Mouse (Mus musculus) Patski (cell line): Measurements from ENCODE around the gene Pdk1. TPM values are rescaled to one million over a fixed set of nuclear protein-coding genes. Genes with fewer than 3 reads are reported as not detected.
"Not testable (repeated sequence)": the region's sequence is repeated elsewhere in the genome, so short reads cannot be mapped to it uniquely, and the experiment has no call there.

ENCODE experiments used
- ATAC-seq: fragments of 100-300 bp; one replicate; pipeline ENCODE4 v1.8.0; 2021
- CTCF ChIA-PET: fragments of 350-600 bp; sonication (Branson Sonifier 250); formaldehyde crosslinking; loops from one replicate; lab custom pipeline; 2022; ENCODE audit warnings: inconsistent platforms; lab: Charles Lee
- POLR2A ChIA-PET: fragments of 350-600 bp; sonication (Branson Sonifier 250); formaldehyde crosslinking; loops from one replicate; lab custom pipeline; 2022; ENCODE audit warnings: antibody characterized with exemption, inconsistent platforms; lab: Charles Lee
- DNase-seq: peaks from one replicate; pipeline ENCODE4 v3.0.0-alpha.2; 2011; ENCODE audit warnings: low read depth, low spot score
- H3K27me3 ChIP-seq: fragments of 371-371 bp; one replicate; pipeline ENCODE4 v1.5.1; 2021
- CTCF ChIP-seq: fragments of 100-300 bp; IDR thresholded peaks from one replicate; pipeline ENCODE4 v1.5.1; 2021
- in situ Hi-C: fragments of 300-500 bp; cut with MboI; formaldehyde crosslinking; loops from 3 replicates; pipeline ENCODE4 v1.11.1; 2018; ENCODE audit warnings: low pct_unique_long_range_greater_than_20kb, mixed read lengths
- polyA plus RNA-seq: library from polyadenylated mRNA; unstranded; gene quantifications from one replicate; pipeline ENCODE4 v1.2.3, GENCODE M21; 2021

The Pdk1 gene
- polyA plus RNA-seq, 1 experiment from 2014 or later: 41.2 TPM

DNA sequence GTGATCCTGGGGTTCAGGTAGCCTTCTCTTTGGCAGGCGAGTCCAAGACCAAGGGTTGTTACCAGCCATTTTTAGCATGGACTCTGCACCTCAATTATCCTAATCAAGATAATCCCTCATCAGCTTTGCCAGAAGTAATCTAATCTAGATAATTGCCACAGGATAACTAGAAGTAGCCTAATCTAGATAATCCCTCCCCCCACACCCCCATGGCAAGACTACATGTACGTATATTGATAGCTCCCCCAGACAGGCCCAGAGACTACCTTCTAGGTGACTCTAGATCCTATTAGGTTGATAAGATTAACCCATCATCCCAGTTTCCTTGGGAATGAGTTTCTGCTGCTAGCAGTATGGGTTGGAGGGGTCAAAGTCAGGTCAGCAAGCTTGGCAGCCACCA lies 18.5 kb downstream of the Pdk1 start:
- no peak for ATAC-seq

GRCm38 (mm10) chr2:71892741-71893349 lies 19.8 kb downstream of the Pdk1 start:
- CTCF ChIA-PET: interaction anchor here (1.2 to 1.3 kb wide), 2 partner anchors 14 to 62 kb away, joined by 3 to 4 read pairs; no protein-coding TSS in a partner anchor
- no peak for TF ChIP-seq CTCF
- POLR2A ChIA-PET: no interaction called here
- in situ Hi-C loops: no loop called here
- no peak for DNase-seq
- ATAC-seq: no peak
- no peaks in the 10 kb centered on the region for H3K27me3 ChIP-seq

More for the DNA sequence above, 18.5 kb downstream of the Pdk1 start:
- no peak for DNase-seq
- no peaks in the 10 kb centered on the region for H3K27me3 ChIP-seq
- POLR2A ChIA-PET: interaction anchor here (0.6 kb wide), 1 partner anchor 28 kb away, joined by 3 read pairs; no protein-coding TSS in a partner anchor
- in situ Hi-C loops: no loop called here
- TF ChIP-seq CTCF: no peak
- CTCF ChIA-PET: interaction anchor here (1.3 kb wide), 1 partner anchor 13 kb away, joined by 3 read pairs; no protein-coding TSS in a partner anchor

DNA sequence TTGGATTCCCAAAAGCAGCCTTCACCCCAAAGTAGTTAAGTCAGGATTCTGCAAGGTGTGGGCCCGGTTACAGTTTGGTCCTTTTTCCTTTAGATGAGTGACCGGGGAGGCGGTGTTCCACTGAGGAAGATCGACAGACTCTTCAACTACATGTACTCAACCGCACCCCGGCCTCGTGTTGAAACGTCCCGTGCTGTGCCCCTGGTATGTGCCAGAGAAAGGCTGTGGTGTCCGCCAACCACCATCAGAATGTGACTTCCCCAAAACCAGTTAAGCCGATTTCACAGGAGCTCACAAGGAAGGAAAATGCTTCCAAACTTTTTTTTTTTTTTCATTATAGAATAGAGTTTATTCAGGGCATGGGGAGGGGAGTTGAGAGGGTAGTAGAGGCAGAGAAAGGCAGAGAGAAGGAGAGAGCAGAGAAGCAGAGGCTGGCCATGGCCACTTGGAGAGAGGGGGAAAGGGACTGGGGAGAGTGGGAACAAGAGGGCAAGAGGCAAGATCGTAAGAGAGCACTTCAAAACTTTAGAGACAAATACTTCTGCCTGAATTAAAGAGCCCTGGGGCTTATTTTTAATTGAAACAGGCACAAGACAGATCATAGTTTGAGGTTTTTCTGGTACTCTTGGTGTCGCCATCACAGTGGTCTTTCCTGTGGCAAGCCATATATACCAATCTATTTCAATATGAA lies 22.7 kb downstream of the Pdk1 start:
- ChIA-PET POLR2A (interaction anchor here (0.6 kb wide), 1 partner anchor 61 kb away, joined by 4 read pairs; no protein-coding TSS in a partner anchor), CTCF (interaction anchor here (1.3 kb wide), 1 partner anchor 60 kb away, joined by 4 read pairs; no protein-coding TSS in a partner anchor)
- in situ Hi-C loops: no loop called here
- ATAC-seq: no peak
- no peaks in the 10 kb centered on the region for H3K27me3 ChIP-seq
- no peak for DNase-seq
- no peak for TF ChIP-seq CTCF

GRCm38 (mm10) chr2:71897420-71897819 lies 24.4 kb downstream of the Pdk1 start:
- no peak for TF ChIP-seq CTCF
- DNase-seq (no peak), ATAC-seq (no peak)
- POLR2A ChIA-PET: no interaction called here
- in situ Hi-C loops: no loop called here
- CTCF ChIA-PET: interaction anchor here (0.5 to 1.6 kb wide), 3 partner anchors 22 to 135 kb away, joined by 3 to 6 read pairs (median 6); no protein-coding TSS in a partner anchor
- no peaks in the 10 kb centered on the region for H3K27me3 ChIP-seq

GRCm38 (mm10) chr2:71898335-71898856 lies 25.4 kb downstream of the Pdk1 start:
- no peak for ATAC-seq
- in situ Hi-C loops: no loop called here
- no peaks in the 10 kb centered on the region for H3K27me3 ChIP-seq
- no peak for DNase-seq
- ChIA-PET CTCF (interaction anchor here (0.7 to 1.0 kb wide), 2 partner anchors 10 to 59 kb away, joined by 3 to 4 read pairs; no protein-coding TSS in a partner anchor), POLR2A (no interaction called here)
- TF ChIP-seq CTCF: peak; percentile 75

DNA sequence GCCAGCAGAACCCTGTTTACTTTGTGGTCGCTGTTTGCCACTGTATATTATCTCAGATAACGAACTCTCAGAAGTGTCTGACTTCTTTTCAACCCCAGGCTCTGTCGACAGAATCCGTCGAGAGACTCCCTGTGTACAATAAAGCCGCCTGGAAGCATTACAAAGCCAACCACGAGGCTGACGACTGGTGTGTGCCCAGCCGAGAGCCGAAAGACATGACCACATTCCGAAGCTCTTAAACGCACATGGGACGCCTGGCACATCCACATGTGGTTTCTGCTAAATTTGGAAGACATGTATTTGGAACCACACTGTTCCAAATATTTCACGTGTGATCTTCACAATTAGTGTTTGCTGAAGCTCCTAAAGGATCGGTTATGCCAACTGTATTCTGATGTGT lies 26.9 kb downstream of the Pdk1 start:
- no peak for DNase-seq
- TF ChIP-seq CTCF: no peak
- ATAC-seq: no peak
- H3K27me3 ChIP-seq: no peaks in the 10 kb centered on the region
- in situ Hi-C loops: loop anchor here (5.0 kb wide), 2 partner anchors 57 to 127 kb away; no protein-coding TSS in a partner anchor
- CTCF ChIA-PET: interaction anchor here (1.7 to 3.0 kb wide), 2 partner anchors 45 to 56 kb away, joined by 3 to 22 read pairs; no protein-coding TSS in a partner anchor
- POLR2A ChIA-PET: no interaction called here

- H3K27me3 ChIP-seq: no peaks in the 10 kb centered on the region
- DNase-seq (no peak), ATAC-seq (no peak)
- ChIA-PET CTCF (interaction anchor here (2.6 kb wide), 1 partner anchor 14 kb away, joined by 6 read pairs; no protein-coding TSS in a partner anchor), POLR2A (no interaction called here)
- TF ChIP-seq CTCF: no peak
- in situ Hi-C loops: no loop called here
Measured at GRCm38 (mm10) chr2:71905154-71905553, 32.1 kb downstream of the Pdk1 start.

- CTCF ChIA-PET, H3K27me3 ChIP-seq, ATAC-seq, in situ Hi-C loops, DNase-seq, POLR2A ChIA-PET: not testable (repeated sequence)
Measured at GRCm38 (mm10) chr2:71906356-71906755, 33.3 kb downstream of the Pdk1 start.

DNA sequence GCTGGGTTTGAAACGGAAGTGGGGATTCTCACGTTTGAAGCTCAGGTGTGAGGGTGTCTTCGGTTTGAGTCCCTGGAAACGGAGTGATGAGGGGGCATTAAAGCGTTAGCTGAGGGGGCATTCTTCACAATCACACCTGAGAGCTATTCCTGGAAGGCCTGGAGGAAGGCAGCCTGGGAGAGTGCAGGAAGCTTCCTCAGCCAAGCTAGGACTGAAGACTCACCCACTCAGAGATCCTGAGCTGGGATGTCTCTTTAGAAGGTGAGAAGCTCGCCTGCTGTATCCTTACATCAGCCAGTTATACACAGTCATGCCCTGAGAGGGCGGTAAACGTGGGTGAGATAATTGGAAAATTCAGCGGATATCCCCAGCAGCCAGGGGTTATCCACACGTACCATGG lies 40.9 kb downstream of the Pdk1 start:
- TF ChIP-seq CTCF: no peak
- ChIA-PET CTCF (no interaction called here), POLR2A (no interaction called here)
- no peak for DNase-seq
- no peak for ATAC-seq
- H3K27me3 ChIP-seq: no peaks in the 10 kb centered on the region
- in situ Hi-C loops: no loop called here

GRCm38 (mm10) chr2:71919227-71919647 lies 46.2 kb downstream of the Pdk1 start:
- in situ Hi-C loops: no loop called here
- TF ChIP-seq CTCF: no peak
- ChIA-PET CTCF (interaction anchor here (1.4 to 1.9 kb wide), 3 partner anchors 8 to 22 kb away, joined by 3 to 6 read pairs (median 6); no protein-coding TSS in a partner anchor), POLR2A (interaction anchor here (0.6 kb wide), 1 partner anchor 28 kb away, joined by 3 read pairs; no protein-coding TSS in a partner anchor)
- DNase-seq (peak; percentile 39), ATAC-seq (no peak)
- H3K27me3 ChIP-seq: no peaks in the 10 kb centered on the region

DNA sequence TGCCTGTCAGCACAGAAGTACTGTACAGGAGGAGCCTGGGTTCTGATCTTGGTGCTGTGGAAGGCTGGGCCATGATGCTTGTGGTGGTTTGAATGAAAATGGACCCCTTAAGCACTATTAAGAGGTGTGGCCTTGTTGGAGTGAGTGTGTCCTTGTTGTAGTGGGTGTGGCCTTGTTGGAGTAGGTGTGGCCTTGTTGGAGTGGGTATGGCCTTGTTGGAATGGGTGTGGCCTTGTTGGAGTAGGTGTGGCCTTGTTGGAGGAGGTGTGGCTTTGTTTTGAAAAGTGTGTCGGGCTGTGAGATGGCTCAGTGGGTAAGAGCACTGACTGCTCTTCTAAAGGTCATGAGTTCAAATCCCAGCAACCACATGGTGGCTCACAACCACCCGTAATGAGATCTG lies 51.9 kb downstream of the Pdk1 start:
- POLR2A ChIA-PET, ATAC-seq, in situ Hi-C loops, DNase-seq, H3K27me3 ChIP-seq: not testable (repeated sequence)
- CTCF ChIA-PET: interaction anchor here (1.0 kb wide), 1 partner anchor 8 kb away, joined by 3 read pairs; no protein-coding TSS in a partner anchor
